Mouse (Mus musculus): ENCODE results near the gene D630039A03Rik. TPM values are rescaled to one million over a fixed set of nuclear protein-coding genes. Genes with fewer than 3 reads are reported as not detected.
A peak's percentile ranks its signal among the peaks of the same experiment; 100 is the strongest.

The D630039A03Rik gene
- not detected in 2 replicates for polyA plus RNA-seq (2014; fragmentation: Nextera tagmentation; extraction: Ambion mirVana)

GRCm38 (mm10) chr4:57916201-57916661 is at the start of gene D630039A03Rik:
D630039A03Rik (minus strand) TSS chr4:57916297.
- Histone ChIP-seq H3K27ac (ENCODE audit: low read depth, low read length) (no peak within 1 kb of the TSS), H3K4me3 (ENCODE audit: low read depth, low read length) (no peak within 1 kb of the TSS), H3K36me3 (ENCODE audit: control insufficient read depth, insufficient read depth, low read length) (no peaks in the 10 kb centered on the region), H3K27me3 (replicated peaks; ENCODE audit: control insufficient read depth, insufficient read depth, low read length) (no peaks in the 10 kb centered on the region), H3K4me2 (ENCODE audit: low read length) (no peak within 1 kb of the TSS), H3K9ac (ENCODE audit: low read length) (no peak within 1 kb of the TSS), H3K4me1 (ENCODE audit: control insufficient read depth, insufficient read depth, low read length) (peaks cover 4% of the 10 kb centered on the region), H3K9me3 (replicated peaks; ENCODE audit: control insufficient read depth, low read length) (no peaks in the 10 kb centered on the region)
- 26% methylated on average over 9 of the region's 9 CpGs for WGBS
- ATAC-seq = no peak
- no peak for DNase-seq (ENCODE audit: low spot score)

DNA sequence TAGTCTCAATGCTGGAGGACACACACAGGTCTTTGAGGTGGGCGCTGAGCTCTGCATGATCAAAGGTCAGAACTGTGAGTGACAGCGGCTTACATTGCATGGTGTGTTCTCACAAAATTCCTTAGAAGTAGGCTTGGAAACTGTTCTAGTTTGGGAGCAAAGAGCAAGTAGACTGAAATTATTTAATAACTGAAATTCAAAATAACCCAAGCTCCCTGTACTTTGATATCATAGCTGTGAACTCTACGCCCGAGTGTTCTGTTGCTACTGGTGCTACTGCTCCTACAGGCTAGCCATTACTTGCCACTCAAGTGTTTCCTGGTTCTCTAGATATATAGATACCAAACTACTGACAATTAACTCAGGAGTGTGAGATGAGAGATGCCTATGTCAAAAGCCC is 49.4 kb upstream of the D630039A03Rik start:
- Histone ChIP-seq H3K4me3 (ENCODE audit: low read depth, low read length) (no peak overlapping the region), H3K27me3 (replicated peaks; ENCODE audit: control insufficient read depth, insufficient read depth, low read length) (no peaks in the 10 kb centered on the region), H3K4me1 (ENCODE audit: control insufficient read depth, insufficient read depth, low read length) (no peaks in the 10 kb centered on the region), H3K27ac (ENCODE audit: low read depth, low read length) (no peak overlapping the region), H3K9ac (ENCODE audit: low read length) (no peak overlapping the region), H3K36me3 (ENCODE audit: control insufficient read depth, insufficient read depth, low read length) (no peaks in the 10 kb centered on the region), H3K4me2 (ENCODE audit: low read length) (no peak overlapping the region), H3K9me3 (replicated peaks; ENCODE audit: control insufficient read depth, low read length) (no peaks in the 10 kb centered on the region)
- ATAC-seq (no peak), DNase-seq (ENCODE audit: low spot score) (no peak)
- 94% methylated on average over 4 of the region's 4 CpGs for WGBS

GRCm38 (mm10) chr4:57964143-57964542 is 48.0 kb upstream of the D630039A03Rik start:
- no peak for ATAC-seq
- Histone ChIP-seq H3K4me2 (ENCODE audit: low read length) (no peak overlapping the region), H3K4me1 (ENCODE audit: control insufficient read depth, insufficient read depth, low read length) (no peaks in the 10 kb centered on the region), H3K9me3 (replicated peaks; ENCODE audit: control insufficient read depth, low read length) (no peaks in the 10 kb centered on the region), H3K27ac (ENCODE audit: low read depth, low read length) (no peak overlapping the region), H3K9ac (ENCODE audit: low read length) (no peak overlapping the region), H3K4me3 (ENCODE audit: low read depth, low read length) (no peak overlapping the region), H3K36me3 (ENCODE audit: control insufficient read depth, insufficient read depth, low read length) (no peaks in the 10 kb centered on the region), H3K27me3 (replicated peaks; ENCODE audit: control insufficient read depth, insufficient read depth, low read length) (no peaks in the 10 kb centered on the region)
- 17% methylated on average over 1 of the region's 1 CpGs for WGBS
- peak; percentile 7 for DNase-seq (ENCODE audit: low spot score)

DNA sequence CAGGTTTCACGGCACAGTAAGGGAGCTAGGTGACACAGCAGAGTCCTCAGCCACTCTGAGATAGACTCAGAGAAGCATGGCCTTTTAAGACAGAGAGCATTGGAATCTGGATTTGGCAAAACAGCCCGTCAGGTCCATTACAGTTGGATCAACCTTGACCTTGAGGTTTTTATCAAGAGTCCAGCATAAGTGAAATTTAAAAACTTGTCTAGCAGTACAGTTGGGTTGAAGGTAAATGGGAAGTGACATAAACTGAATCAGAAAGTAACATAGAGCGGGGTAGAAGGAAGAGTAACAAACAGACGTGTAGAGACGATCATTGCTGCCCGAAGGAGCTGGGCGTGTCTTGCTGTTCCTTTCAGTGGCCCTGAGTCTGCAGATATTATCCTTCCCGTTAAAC is 43.0 kb upstream of the D630039A03Rik start:
- H3K4me2 ChIP-seq (ENCODE audit: low read length) = no peak overlapping the region
- H3K9ac ChIP-seq (ENCODE audit: low read length) = no peak overlapping the region
- peaks cover 10% of the 10 kb centered on the region for H3K4me1 ChIP-seq (ENCODE audit: control insufficient read depth, insufficient read depth, low read length)
- no peaks in the 10 kb centered on the region for H3K9me3 ChIP-seq (replicated peaks; ENCODE audit: control insufficient read depth, low read length)
- WGBS = 93% methylated on average over 8 of the region's 8 CpGs
- ATAC-seq (no peak), DNase-seq (ENCODE audit: low spot score) (no peak)
- no peak overlapping the region for H3K4me3 ChIP-seq (ENCODE audit: low read depth, low read length)
- no peaks in the 10 kb centered on the region for H3K27me3 ChIP-seq (replicated peaks; ENCODE audit: control insufficient read depth, insufficient read depth, low read length)
- no peak overlapping the region for H3K27ac ChIP-seq (ENCODE audit: low read depth, low read length)
- H3K36me3 ChIP-seq (ENCODE audit: control insufficient read depth, insufficient read depth, low read length) = no peaks in the 10 kb centered on the region

- no peak for DNase-seq (ENCODE audit: low spot score)
- Histone ChIP-seq H3K9me3 (replicated peaks; ENCODE audit: control insufficient read depth, low read length) (no peaks in the 10 kb centered on the region), H3K4me2 (ENCODE audit: low read length) (no peak overlapping the region), H3K4me1 (ENCODE audit: control insufficient read depth, insufficient read depth, low read length) (peaks cover 10% of the 10 kb centered on the region), H3K9ac (ENCODE audit: low read length) (no peak overlapping the region), H3K4me3 (ENCODE audit: low read depth, low read length) (no peak overlapping the region), H3K36me3 (ENCODE audit: control insufficient read depth, insufficient read depth, low read length) (no peaks in the 10 kb centered on the region), H3K27ac (ENCODE audit: low read depth, low read length) (no peak overlapping the region), H3K27me3 (replicated peaks; ENCODE audit: control insufficient read depth, insufficient read depth, low read length) (no peaks in the 10 kb centered on the region)
- 56% methylated on average over 9 of the region's 9 CpGs for WGBS
- ATAC-seq = no peak
Observed at GRCm38 (mm10) chr4:57958098-57958497, 42.0 kb upstream of the D630039A03Rik start.

GRCm38 (mm10) chr4:57957200-57958085 is 41.3 kb upstream of the D630039A03Rik start:
- ATAC-seq (no peak), DNase-seq (ENCODE audit: low spot score) (no peak)
- peak overlapping the region; percentile 82 for H3K4me3 ChIP-seq (ENCODE audit: low read depth, low read length)
- peaks cover 10% of the 10 kb centered on the region for H3K4me1 ChIP-seq (ENCODE audit: control insufficient read depth, insufficient read depth, low read length)
- H3K36me3 ChIP-seq (ENCODE audit: control insufficient read depth, insufficient read depth, low read length) = no peaks in the 10 kb centered on the region
- H3K4me2 ChIP-seq (ENCODE audit: low read length) = peak overlapping the region; percentile 72
- no peak overlapping the region for H3K27ac ChIP-seq (ENCODE audit: low read depth, low read length)
- no peaks in the 10 kb centered on the region for H3K9me3 ChIP-seq (replicated peaks; ENCODE audit: control insufficient read depth, low read length)
- H3K9ac ChIP-seq (ENCODE audit: low read length) = peak overlapping the region; percentile 79; the same call in 1 of the 2 replicates
- WGBS = 48% methylated on average over 11 of the region's 11 CpGs
- H3K27me3 ChIP-seq (replicated peaks; ENCODE audit: control insufficient read depth, insufficient read depth, low read length) = no peaks in the 10 kb centered on the region

GRCm38 (mm10) chr4:57956029-57956960 is 40.2 kb upstream of the D630039A03Rik start, which contains the start of gene Txn1:
Txn1 (minus strand) TSS chr4:57956411.
- H3K4me1 ChIP-seq (ENCODE audit: control insufficient read depth, insufficient read depth, low read length) = peaks cover 10% of the 10 kb centered on the region
- H3K4me2 ChIP-seq (ENCODE audit: low read length) = peak within 1 kb of the TSS; percentile 72
- peaks cover 6% of the 10 kb centered on the region for H3K36me3 ChIP-seq (ENCODE audit: control insufficient read depth, insufficient read depth, low read length)
- H3K9me3 ChIP-seq (replicated peaks; ENCODE audit: control insufficient read depth, low read length) = no peaks in the 10 kb centered on the region
- H3K9ac ChIP-seq (ENCODE audit: low read length) = peak within 1 kb of the TSS; percentile 79
- DNase-seq (ENCODE audit: low spot score) = peak; percentile 97
- H3K4me3 ChIP-seq (ENCODE audit: low read depth, low read length) = peak within 1 kb of the TSS; percentile 82
- under 1% methylated on average over 69 of the region's 71 CpGs for WGBS
- peak within 1 kb of the TSS; percentile 85 for H3K27ac ChIP-seq (ENCODE audit: low read depth, low read length)
- peak; percentile 97 for ATAC-seq
- H3K27me3 ChIP-seq (replicated peaks; ENCODE audit: control insufficient read depth, insufficient read depth, low read length) = no peaks in the 10 kb centered on the region

- Histone ChIP-seq H3K27me3 (replicated peaks; ENCODE audit: control insufficient read depth, insufficient read depth, low read length) (no peaks in the 10 kb centered on the region), H3K4me3 (ENCODE audit: low read depth, low read length) (peak overlapping the region; percentile 82), H3K9me3 (replicated peaks; ENCODE audit: control insufficient read depth, low read length) (no peaks in the 10 kb centered on the region), H3K36me3 (ENCODE audit: control insufficient read depth, insufficient read depth, low read length) (peaks cover 13% of the 10 kb centered on the region), H3K4me2 (ENCODE audit: low read length) (peak overlapping the region; percentile 72), H3K27ac (ENCODE audit: low read depth, low read length) (peak overlapping the region; percentile 85), H3K9ac (ENCODE audit: low read length) (peak overlapping the region; percentile 79), H3K4me1 (ENCODE audit: control insufficient read depth, insufficient read depth, low read length) (peaks cover 10% of the 10 kb centered on the region)
- DNase-seq (ENCODE audit: low spot score) = peak; percentile 58
- whole genome bisulfite sequencing = under 1% methylated on average over 24 of the region's 25 CpGs
- peak; percentile 29 for ATAC-seq
Observed at GRCm38 (mm10) chr4:57955544-57955958, 39.5 kb upstream of the D630039A03Rik start.

All from forebrain, embryonic 14.5 days (tissue).